Mouse (Mus musculus) mesoderm, embryonic 11.5 days (tissue): ENCODE measurements around the gene 9430097D07Rik.

Experiments used
- DNase-seq: peaks from one replicate; pipeline ENCODE4 v3.0.0-alpha.2; 2012; ENCODE audit warnings: low read depth, low spot score

9430097D07Rik gene

GRCm38 (mm10) chr2:32534733-32535471 is 40.6 kb downstream of the 9430097D07Rik start, which contains the start of gene Fam102a:
Gene Fam102a, plus strand, starts transcription at chr2:32535332.
- peak; percentile 97 for DNase-seq

GRCm38 (mm10) chr2:32534061-32534732 is 41.3 kb downstream of the 9430097D07Rik start:
- DNase-seq = peak; percentile 77

GRCm38 (mm10) chr2:32533163-32533562 is 42.3 kb downstream of the 9430097D07Rik start:
- DNase-seq = no peak

GRCm38 (mm10) chr2:32530479-32530878 is 45.0 kb downstream of the 9430097D07Rik start:
- DNase-seq = no peak

GRCm38 (mm10) chr2:32528326-32528725 is 47.2 kb downstream of the 9430097D07Rik start:
- no peak for DNase-seq

GRCm38 (mm10) chr2:32527468-32527966 is 48.0 kb downstream of the 9430097D07Rik start:
- no peak for DNase-seq

- no peak for DNase-seq
Measured at GRCm38 (mm10) chr2:32525816-32526215, 49.7 kb downstream of the 9430097D07Rik start.

- no peak for DNase-seq
Measured at GRCm38 (mm10) chr2:32524536-32525031, 50.9 kb downstream of the 9430097D07Rik start.
